Mouse (Mus musculus): ENCODE results near the gene Dvl1.

Dvl1 gene

DNA sequence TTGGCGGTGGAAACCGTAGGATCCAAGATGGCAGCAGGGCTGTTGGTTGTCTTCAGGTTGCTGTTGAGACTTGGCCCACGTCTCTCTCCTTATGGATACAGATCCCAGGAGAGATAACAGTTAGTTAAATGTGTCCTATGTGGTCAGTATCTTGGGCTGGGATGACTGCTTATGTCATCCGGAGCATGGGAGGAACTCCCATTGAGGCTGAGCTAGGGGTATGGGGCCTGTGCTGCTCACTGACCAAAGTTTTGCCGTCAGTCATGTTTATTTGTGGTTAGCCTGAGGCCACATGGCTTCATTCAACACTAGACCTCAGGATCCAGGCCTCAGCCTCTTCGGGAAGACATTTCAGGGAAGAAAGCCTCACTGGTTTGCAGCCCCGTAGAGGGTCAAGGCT is 24.2 kb downstream of the Dvl1 start:
- DNase-seq (ENCODE audit: low spot score in 2 of 2), result no peak

DNA sequence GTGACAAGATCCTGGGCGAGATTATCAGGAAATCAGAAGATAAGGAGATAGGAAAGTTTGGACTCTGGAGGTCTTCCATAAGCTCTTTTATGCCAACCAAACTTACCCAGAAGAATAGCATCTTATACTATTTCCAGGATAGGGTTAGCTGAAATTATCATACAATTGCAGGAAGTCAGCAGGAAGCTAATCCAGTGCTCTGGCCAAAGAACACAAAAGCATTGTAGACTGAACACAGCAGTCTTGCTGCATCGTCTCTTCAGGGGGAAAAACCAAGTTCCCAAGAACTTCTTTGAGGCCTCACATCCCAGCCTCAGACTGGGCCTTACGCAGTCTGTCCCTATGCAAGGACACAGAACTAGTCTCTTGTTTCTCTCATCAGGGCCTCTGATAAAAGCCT is 36.4 kb downstream of the Dvl1 start:
- no peak for DNase-seq (ENCODE audit: low spot score in 2 of 2)

DNA sequence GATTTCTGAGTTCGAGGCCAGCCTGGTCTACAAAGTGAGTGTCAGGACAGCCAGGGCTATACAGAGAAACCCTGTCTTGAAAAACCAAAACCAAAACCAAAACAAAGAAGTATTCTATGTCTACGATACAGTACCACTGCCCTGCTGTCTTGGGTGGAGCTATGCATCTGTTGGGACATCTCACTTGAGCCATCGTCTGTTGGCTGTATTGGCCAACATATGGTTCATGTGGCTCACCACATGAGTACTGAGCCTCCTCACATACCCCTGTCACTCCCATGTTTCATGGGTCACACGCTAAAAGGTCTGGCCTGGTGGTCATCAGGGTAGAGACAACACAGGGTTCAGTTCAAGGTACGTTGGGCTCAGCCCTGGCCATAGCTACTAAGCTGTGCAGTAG is 39.1 kb downstream of the Dvl1 start:
- DNase-seq (ENCODE audit: low spot score in 2 of 2), result no peak

GRCm38 (mm10) chr4:155887674-155888073 is 40.5 kb downstream of the Dvl1 start:
- DNase-seq (ENCODE audit: low spot score in 2 of 2), result no peak

- peak in 1 of 2 experiments; percentile 14 for DNase-seq (ENCODE audit: low spot score in 2 of 2)
Measured at GRCm38 (mm10) chr4:155888181-155888580, 41.0 kb downstream of the Dvl1 start.

- DNase-seq (ENCODE audit: low spot score in 2 of 2), result peak; percentile 14 to 44
Measured at GRCm38 (mm10) chr4:155889316-155889715, 42.1 kb downstream of the Dvl1 start.

DNA sequence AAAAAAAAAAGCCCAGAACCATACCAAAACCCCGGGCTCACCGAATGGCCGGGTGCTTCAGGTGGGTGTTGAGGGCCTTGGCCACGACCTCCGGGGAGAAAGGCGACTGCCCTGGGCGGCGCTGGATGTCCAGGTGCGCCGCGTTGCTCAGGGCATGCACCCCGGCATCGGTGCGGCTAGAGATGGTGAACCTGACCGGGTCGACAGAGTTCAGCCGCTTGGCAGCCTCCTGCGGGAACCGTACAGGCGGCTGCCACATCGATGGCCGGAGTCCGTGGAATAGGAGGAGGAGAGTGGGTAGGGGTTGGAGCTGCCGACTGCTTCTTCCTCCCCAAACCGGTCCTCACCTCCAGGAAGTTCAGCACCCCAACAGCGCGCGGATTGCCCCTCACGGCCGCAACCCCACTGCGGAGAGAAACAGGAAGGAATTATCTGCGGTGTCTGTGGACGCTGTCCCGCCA is 43.8 kb downstream of the Dvl1 start:
- peak in 1 of 2 experiments; percentile 20 for DNase-seq (ENCODE audit: low spot score in 2 of 2)

GRCm38 (mm10) chr4:155891551-155892001 is 44.4 kb downstream of the Dvl1 start, which contains the start of the genes Pusl1 and Acap3:
Gene Pusl1 (minus strand): TSS chr4:155891781.
Gene Acap3 (plus strand): TSS chr4:155891822.
- DNase-seq (ENCODE audit: low spot score in 2 of 2), result peak; percentile 95 to 97

GRCm38 (mm10) chr4:155892017-155892416 is 44.8 kb downstream of the Dvl1 start:
- DNase-seq (ENCODE audit: low spot score in 2 of 2), result peak; percentile 81 to 84

GRCm38 (mm10) chr4:155892438-155893211 is 45.4 kb downstream of the Dvl1 start:
- peak in 1 of 2 experiments; percentile 62 for DNase-seq (ENCODE audit: low spot score in 2 of 2)

DNA sequence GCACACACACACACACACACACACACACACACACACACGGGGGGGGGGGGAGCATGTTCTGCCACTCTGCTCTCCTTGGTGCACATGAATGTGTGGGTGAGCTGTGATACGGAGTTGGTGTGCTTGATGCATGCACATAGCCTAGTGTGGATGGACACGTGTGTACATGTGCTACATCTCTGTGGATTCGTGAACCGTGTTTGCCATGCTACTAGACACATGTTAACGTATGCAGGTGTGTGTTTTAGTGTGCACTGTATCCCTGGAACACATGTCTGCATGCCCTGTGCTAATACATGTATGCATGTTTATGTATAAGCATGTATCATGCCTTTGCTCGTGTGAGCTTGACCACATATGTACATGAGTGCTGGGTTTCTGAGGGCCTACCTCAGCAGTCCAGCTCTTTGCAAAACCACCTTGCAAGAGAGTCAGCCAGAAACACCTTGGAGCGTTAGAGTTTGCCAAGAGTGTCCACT is 46.0 kb downstream of the Dvl1 start:
- DNase-seq (ENCODE audit: low spot score in 2 of 2), result peak; percentile 13 to 28

GRCm38 (mm10) chr4:155894311-155894881 is 47.2 kb downstream of the Dvl1 start:
- peak; percentile 75 to 76 for DNase-seq (ENCODE audit: low spot score in 2 of 2)

- DNase-seq (ENCODE audit: low spot score in 2 of 2), result peak; percentile 40 to 70
Measured at GRCm38 (mm10) chr4:155895216-155895615, 48.0 kb downstream of the Dvl1 start.

DNA sequence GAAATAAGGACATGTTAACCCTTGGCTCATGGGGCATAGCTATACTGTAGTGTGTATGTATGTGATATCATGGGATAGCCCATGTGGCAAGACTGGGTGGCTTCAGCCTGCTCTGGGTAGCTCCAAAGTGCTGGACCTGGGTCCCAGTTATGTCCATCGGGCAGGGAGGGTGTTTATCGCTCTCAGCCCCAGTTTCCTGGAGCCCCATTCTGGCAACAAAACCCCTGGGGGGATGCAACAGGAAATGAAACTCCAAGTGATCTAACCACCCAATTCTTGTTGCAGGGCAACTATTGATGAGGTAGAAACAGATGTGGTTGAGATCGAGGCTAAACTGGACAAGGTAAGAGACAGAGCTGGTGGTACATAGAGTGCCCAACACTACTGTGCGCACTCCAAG is 48.6 kb downstream of the Dvl1 start:
- DNase-seq (ENCODE audit: low spot score in 2 of 2), result peak; percentile 16 to 50

GRCm38 (mm10) chr4:155896461-155896860 is 49.3 kb downstream of the Dvl1 start:
- DNase-seq (ENCODE audit: low spot score in 2 of 2), result peak in 1 of 2 experiments; percentile 49

- DNase-seq (ENCODE audit: low spot score in 2 of 2), result no peak
Measured at GRCm38 (mm10) chr4:155898318-155898717, 51.1 kb downstream of the Dvl1 start.

DNA sequence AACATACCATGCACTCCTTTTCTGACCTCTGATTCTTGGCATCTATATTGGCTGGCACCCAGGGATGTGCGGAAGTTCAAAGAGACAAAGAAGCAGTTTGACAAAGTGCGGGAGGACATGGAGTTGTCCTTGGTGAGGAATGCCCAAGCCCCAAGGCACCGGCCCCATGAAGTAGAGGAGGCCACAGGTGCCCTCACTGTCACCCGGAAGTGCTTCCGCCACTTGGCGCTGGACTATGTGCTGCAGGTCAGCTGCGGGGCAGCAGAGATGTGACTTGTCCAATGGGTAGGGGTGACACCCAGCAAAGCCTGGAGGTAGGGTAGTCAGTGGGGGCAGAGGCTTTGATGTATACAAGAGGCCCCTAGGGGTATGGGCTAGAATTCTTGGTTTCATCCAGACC is 52.2 kb downstream of the Dvl1 start:
- DNase-seq (ENCODE audit: low spot score in 2 of 2), result peak in 1 of 2 experiments; percentile 57

GRCm38 (mm10) chr4:155901205-155901604 is 54.0 kb downstream of the Dvl1 start:
- DNase-seq (ENCODE audit: low spot score in 2 of 2), result peak in 1 of 2 experiments; percentile 17

DNA sequence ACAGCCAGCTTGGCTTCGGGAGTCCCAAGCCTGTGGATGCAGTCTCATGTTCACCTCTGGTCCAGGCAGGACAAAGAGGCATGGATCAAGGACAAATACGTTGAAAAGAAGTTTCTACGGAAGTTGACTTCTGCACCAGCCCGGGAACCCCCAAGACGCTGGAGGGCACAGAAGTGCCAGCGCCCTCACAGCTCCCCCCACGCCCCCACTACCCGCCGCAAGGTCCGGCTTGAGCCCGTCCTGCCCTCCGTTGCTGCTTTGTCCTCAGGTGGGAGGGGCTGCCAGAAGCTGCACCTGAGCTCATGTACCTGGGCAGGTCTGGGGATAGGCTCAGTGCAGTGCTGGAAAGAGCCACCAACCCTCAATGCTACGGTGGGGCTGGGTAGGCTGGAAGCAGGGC is 56.0 kb downstream of the Dvl1 start:
- peak; percentile 14 to 56 for DNase-seq (ENCODE audit: low spot score in 2 of 2)

GRCm38 (mm10) chr4:155904318-155905102 is 57.3 kb downstream of the Dvl1 start:
- DNase-seq (ENCODE audit: low spot score in 2 of 2), result peak in 1 of 2 experiments; percentile 60

- peak in 1 of 2 experiments; percentile 58 for DNase-seq (ENCODE audit: low spot score in 2 of 2)
Measured at GRCm38 (mm10) chr4:155905634-155906033, 58.4 kb downstream of the Dvl1 start.

- DNase-seq (ENCODE audit: low spot score in 2 of 2), result peak in 1 of 2 experiments; percentile 55
Measured at GRCm38 (mm10) chr4:155906125-155906524, 58.9 kb downstream of the Dvl1 start.
